Mouse (Mus musculus): ENCODE measurements around the gene Zfp536. TPM values are rescaled to one million over a fixed set of nuclear protein-coding genes. Genes with fewer than 3 reads are reported as not detected.

The Zfp536 gene
- polyA plus RNA-seq, 1 experiment: not detected

DNA sequence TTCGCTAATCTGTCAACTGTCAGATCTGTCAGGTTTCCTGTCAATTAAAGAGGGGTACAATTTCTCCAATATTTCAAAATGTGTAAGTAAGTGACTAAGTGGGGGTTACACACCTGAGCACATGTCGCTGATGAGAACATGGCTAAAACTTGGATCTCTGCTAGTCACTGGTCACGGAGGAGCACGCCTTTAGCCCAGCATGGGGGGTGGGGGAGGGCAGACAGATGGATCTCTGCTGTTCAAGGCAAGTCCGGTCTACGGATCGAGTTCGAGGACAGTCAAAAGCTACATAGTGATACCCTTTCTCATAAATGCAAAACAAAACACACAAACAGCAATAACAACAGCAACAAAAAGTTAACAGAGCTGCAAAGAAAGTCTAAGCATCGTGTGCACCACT, 245.1 kb downstream of the Zfp536 start:
- Histone ChIP-seq H3ac (ENCODE audit: control insufficient read depth, insufficient read length) (no peak overlapping the region), H3K4me2 (ENCODE audit: low read depth) (no peak overlapping the region), H3K79me2 (ENCODE audit: control insufficient read depth, insufficient read depth) (no peaks in the 10 kb centered on the region), H3K27me3 (ENCODE audit: control insufficient read depth, insufficient read depth, insufficient read length) (peaks cover 4% of the 10 kb centered on the region), H3K36me3 (ENCODE audit: control insufficient read depth, insufficient read depth) (no peaks in the 10 kb centered on the region), H3K4me3 (no peak overlapping the region)
- TF ChIP-seq POLR2A (IDR thresholded peaks at IDR 0.05; ENCODE audit: insufficient read length, low read depth): no peak
- TF ChIP-seq E2F4 (IDR thresholded peaks at IDR 0.05; ENCODE audit: insufficient read depth): no peak
- no peak for TF ChIP-seq POLR2AphosphoS2 (IDR thresholded peaks at IDR 0.05; ENCODE audit: insufficient read length, low read depth)
- TF ChIP-seq USF1 (IDR thresholded peaks at IDR 0.05; ENCODE audit: low read depth): no peak

DNA sequence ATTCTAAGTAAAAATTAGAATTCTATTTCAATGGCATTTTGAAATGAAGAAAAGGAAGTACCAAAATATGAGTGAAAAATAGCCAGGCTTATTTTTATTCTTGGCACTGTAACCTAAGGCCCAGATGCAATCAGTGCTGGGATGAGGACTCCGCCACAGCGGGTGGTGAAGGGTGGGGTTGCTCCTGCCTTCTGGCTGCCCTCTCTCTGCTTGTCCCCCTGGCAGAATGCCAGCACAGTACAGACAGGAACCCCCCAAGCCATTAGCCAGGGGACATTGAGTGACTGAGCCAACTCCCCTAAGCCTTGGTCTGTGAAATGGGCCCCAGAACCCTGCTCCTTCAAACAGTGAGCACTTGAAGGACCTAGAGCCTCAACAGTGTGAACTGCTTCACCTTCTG, 245.6 kb downstream of the Zfp536 start:
- no peak overlapping the region for H3ac ChIP-seq (ENCODE audit: control insufficient read depth, insufficient read length)
- no peak overlapping the region for H3K4me2 ChIP-seq (ENCODE audit: low read depth)
- H3K27me3 ChIP-seq (ENCODE audit: control insufficient read depth, insufficient read depth, insufficient read length): peaks cover 4% of the 10 kb centered on the region
- TF ChIP-seq USF1 (IDR thresholded peaks at IDR 0.05; ENCODE audit: low read depth) (no peak), TCF3 (IDR thresholded peaks at IDR 0.05; ENCODE audit: insufficient read length, low read depth) (no peak), POLR2AphosphoS2 (IDR thresholded peaks at IDR 0.05; ENCODE audit: insufficient read length, low read depth) (no peak), E2F4 (IDR thresholded peaks at IDR 0.05; ENCODE audit: insufficient read depth) (no peak), TCF12 (IDR thresholded peaks at IDR 0.05; ENCODE audit: insufficient read depth, poor library complexity, severe bottlenecking) (no peak), CEBPB (IDR thresholded peaks at IDR 0.05; ENCODE audit: insufficient read depth, poor library complexity, severe bottlenecking) (no peak), MYOD1 (IDR thresholded peaks at IDR 0.05; ENCODE audit: control insufficient read depth in 1 of 3, insufficient read length in 2 of 3, low read depth in 2 of 3) (no peak), REST (IDR thresholded peaks at IDR 0.05; ENCODE audit: insufficient read depth, insufficient read length) (no peak), MYOG (IDR thresholded peaks at IDR 0.05; ENCODE audit: control insufficient read depth in 1 of 3, insufficient read depth in 1 of 3, insufficient read length in 2 of 3, low read depth in 2 of 3) (no peak), POLR2A (IDR thresholded peaks at IDR 0.05; ENCODE audit: insufficient read length, low read depth) (no peak), MAX (IDR thresholded peaks at IDR 0.05; ENCODE audit: low read depth) (no peak), SRF (IDR thresholded peaks at IDR 0.05; ENCODE audit: control insufficient read depth, insufficient read length, low read depth) (no peak)
- no peaks in the 10 kb centered on the region for H3K36me3 ChIP-seq (ENCODE audit: control insufficient read depth, insufficient read depth)
- no peak overlapping the region for H3K4me3 ChIP-seq
- no peaks in the 10 kb centered on the region for H3K79me2 ChIP-seq (ENCODE audit: control insufficient read depth, insufficient read depth)

DNA sequence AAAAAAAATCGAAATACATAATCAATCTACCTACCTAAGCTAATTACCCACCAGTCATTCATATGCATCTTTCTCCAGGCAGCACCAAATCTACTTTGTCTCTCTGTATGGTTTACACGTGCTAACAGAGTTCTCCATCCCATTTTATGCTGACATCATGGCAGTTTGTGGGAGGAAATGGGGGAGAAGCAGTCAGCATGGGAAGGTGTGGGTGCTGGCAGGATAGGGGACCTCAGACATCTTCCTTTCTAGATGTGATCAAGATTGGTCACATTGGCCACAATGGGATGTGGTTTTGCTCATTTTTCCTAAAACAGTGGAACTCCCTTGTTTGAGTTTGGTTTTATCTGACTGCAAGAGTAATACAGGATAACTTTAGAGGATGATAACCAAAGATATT, 252.0 kb downstream of the Zfp536 start:
- H3K4me3 ChIP-seq: no peak overlapping the region
- no peak overlapping the region for H3K4me2 ChIP-seq (ENCODE audit: low read depth)
- TF ChIP-seq MYOG (IDR thresholded peaks at IDR 0.05; ENCODE audit: control insufficient read depth in 1 of 3, insufficient read depth in 1 of 3, insufficient read length in 2 of 3, low read depth in 2 of 3): no peak
- no peak for TF ChIP-seq TCF12 (IDR thresholded peaks at IDR 0.05; ENCODE audit: insufficient read depth, poor library complexity, severe bottlenecking)
- TF ChIP-seq POLR2AphosphoS2 (IDR thresholded peaks at IDR 0.05; ENCODE audit: insufficient read length, low read depth): no peak
- TF ChIP-seq MAX (IDR thresholded peaks at IDR 0.05; ENCODE audit: low read depth): no peak
- no peak for TF ChIP-seq SRF (IDR thresholded peaks at IDR 0.05; ENCODE audit: control insufficient read depth, insufficient read length, low read depth)
- TF ChIP-seq POLR2A (IDR thresholded peaks at IDR 0.05; ENCODE audit: insufficient read length, low read depth): no peak
- no peak for TF ChIP-seq MYOD1 (IDR thresholded peaks at IDR 0.05; ENCODE audit: control insufficient read depth in 1 of 3, insufficient read length in 2 of 3, low read depth in 2 of 3)

DNA sequence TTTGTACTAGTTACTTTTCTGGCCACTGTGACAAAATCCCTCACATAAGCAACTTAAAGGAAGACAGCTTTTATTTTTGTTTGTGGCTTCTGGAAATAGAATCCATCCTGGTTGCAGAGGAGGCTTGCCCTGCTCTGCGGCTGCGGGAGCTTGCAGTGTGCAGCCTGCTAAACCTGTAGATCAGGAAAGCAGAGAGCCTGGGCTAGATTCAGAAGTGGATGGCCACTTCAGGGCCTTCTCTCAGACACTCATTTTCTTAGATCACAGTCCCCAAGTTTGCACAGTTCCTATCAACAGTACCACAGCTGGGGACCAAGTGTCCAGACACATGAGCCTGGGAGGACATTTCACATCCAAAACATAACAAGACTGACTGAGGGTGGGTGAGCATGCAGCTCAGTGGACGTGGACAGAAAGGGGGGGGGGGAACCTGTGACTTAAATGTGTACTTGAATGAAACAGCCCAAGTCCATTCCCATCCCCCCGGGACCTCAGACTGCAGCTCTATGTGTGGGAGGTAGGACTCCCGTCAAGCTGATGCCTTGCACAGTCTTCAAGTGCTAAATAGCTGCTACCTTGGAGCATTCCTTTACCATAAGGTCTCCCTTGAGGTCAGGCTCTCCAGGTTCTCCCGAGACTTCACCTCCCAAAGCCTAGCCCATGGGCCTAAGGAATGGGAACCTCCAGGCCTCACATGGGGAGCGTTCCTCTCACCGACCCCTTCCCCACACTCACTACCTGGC, 262.3 kb downstream of the Zfp536 start:
- Histone ChIP-seq H3ac (ENCODE audit: control insufficient read depth, insufficient read length) (no peak overlapping the region), H3K36me3 (ENCODE audit: control insufficient read depth, insufficient read depth) (no peaks in the 10 kb centered on the region), H3K79me2 (ENCODE audit: control insufficient read depth, insufficient read depth) (no peaks in the 10 kb centered on the region), H3K4me2 (ENCODE audit: low read depth) (no peak overlapping the region), H3K27me3 (ENCODE audit: control insufficient read depth, insufficient read depth, insufficient read length) (peaks cover 4% of the 10 kb centered on the region), H3K4me3 (no peak overlapping the region)
- no peak for TF ChIP-seq MYOD1 (IDR thresholded peaks at IDR 0.05; ENCODE audit: control insufficient read depth in 1 of 3, insufficient read length in 2 of 3, low read depth in 2 of 3)
- no peak for TF ChIP-seq E2F4 (IDR thresholded peaks at IDR 0.05; ENCODE audit: insufficient read depth)
- no peak for TF ChIP-seq POLR2A (IDR thresholded peaks at IDR 0.05; ENCODE audit: insufficient read length, low read depth)
- TF ChIP-seq USF1 (IDR thresholded peaks at IDR 0.05; ENCODE audit: low read depth): no peak

More for the DNA sequence above, 252.0 kb downstream of the Zfp536 start:
- H3K27me3 ChIP-seq (ENCODE audit: control insufficient read depth, insufficient read depth, insufficient read length): peaks cover 3% of the 10 kb centered on the region
- H3K79me2 ChIP-seq (ENCODE audit: control insufficient read depth, insufficient read depth): no peaks in the 10 kb centered on the region
- no peaks in the 10 kb centered on the region for H3K36me3 ChIP-seq (ENCODE audit: control insufficient read depth, insufficient read depth)
- no peak overlapping the region for H3ac ChIP-seq (ENCODE audit: control insufficient read depth, insufficient read length)

DNA sequence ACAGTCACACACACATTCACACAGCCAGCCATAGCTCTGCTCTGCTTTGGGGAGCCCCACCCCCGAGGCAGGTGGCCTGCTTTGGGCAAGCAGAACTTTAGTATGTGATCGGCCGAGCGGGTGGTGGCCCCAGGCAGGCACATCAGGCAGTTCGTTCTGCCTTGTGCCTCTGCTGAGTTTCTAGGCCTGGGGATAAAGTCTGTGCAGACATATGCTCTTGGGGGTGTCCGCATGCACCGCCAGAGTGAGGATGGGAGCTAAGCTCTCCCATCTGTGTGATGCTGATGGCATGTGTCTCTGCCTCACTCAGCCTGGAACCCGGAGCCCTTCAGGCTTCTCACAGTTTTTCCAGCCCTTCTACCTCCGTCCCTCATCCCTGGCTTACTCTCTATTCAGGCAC, 263.7 kb downstream of the Zfp536 start:
- Histone ChIP-seq H3K4me3 (no peak overlapping the region), H3K79me2 (ENCODE audit: control insufficient read depth, insufficient read depth) (no peaks in the 10 kb centered on the region), H3K36me3 (ENCODE audit: control insufficient read depth, insufficient read depth) (no peaks in the 10 kb centered on the region), H3K4me2 (ENCODE audit: low read depth) (no peak overlapping the region), H3ac (ENCODE audit: control insufficient read depth, insufficient read length) (no peak overlapping the region), H3K27me3 (ENCODE audit: control insufficient read depth, insufficient read depth, insufficient read length) (peaks cover 4% of the 10 kb centered on the region)
- no peak for TF ChIP-seq TCF3 (IDR thresholded peaks at IDR 0.05; ENCODE audit: insufficient read length, low read depth)
- no peak for TF ChIP-seq POLR2A (IDR thresholded peaks at IDR 0.05; ENCODE audit: insufficient read length, low read depth)
- no peak for TF ChIP-seq MYOD1 (IDR thresholded peaks at IDR 0.05; ENCODE audit: control insufficient read depth in 1 of 3, insufficient read length in 2 of 3, low read depth in 2 of 3)
- TF ChIP-seq POLR2AphosphoS2 (IDR thresholded peaks at IDR 0.05; ENCODE audit: insufficient read length, low read depth): no peak
- no peak for TF ChIP-seq E2F4 (IDR thresholded peaks at IDR 0.05; ENCODE audit: insufficient read depth)
- no peak for TF ChIP-seq MYOG (IDR thresholded peaks at IDR 0.05; ENCODE audit: control insufficient read depth in 1 of 3, insufficient read depth in 1 of 3, insufficient read length in 2 of 3, low read depth in 2 of 3)
- TF ChIP-seq CEBPB (IDR thresholded peaks at IDR 0.05; ENCODE audit: insufficient read depth, poor library complexity, severe bottlenecking): no peak
- no peak for TF ChIP-seq SRF (IDR thresholded peaks at IDR 0.05; ENCODE audit: control insufficient read depth, insufficient read length, low read depth)
- no peak for TF ChIP-seq TCF12 (IDR thresholded peaks at IDR 0.05; ENCODE audit: insufficient read depth, poor library complexity, severe bottlenecking)
- no peak for TF ChIP-seq USF1 (IDR thresholded peaks at IDR 0.05; ENCODE audit: low read depth)
